Mouse (Mus musculus): ENCODE measurements at regions not wholly inside any gene's neighbourhood (a gene's known extent, or its start where the extent isn't known, plus 50 kb on each side); places are given as distances from the start of the nearest gene placed in this dataset.

GRCm38 (mm10) chr15:56024705-56025104, 1452.7 kb downstream of the Slc22a22 start:
- no peak for TF ChIP-seq CTCF (conservative IDR thresholded peaks at IDR 0.05; ENCODE audit: low read length)
- no peak for TF ChIP-seq POU5F1 (IDR thresholded peaks at IDR 0.05; ENCODE audit: borderline replicate concordance, low read length)
